Mouse (Mus musculus): ENCODE measurements around the gene Slc7a11. TPM values are rescaled to one million over a fixed set of nuclear protein-coding genes. Genes with fewer than 3 reads are reported as not detected.

Gene Slc7a11
- polyA plus RNA-seq, 1 experiment from 2014 or later: 2.4 TPM

- H3K4me2 ChIP-seq (replicated peaks; ENCODE audit: low read depth): peak overlapping the region; percentile 52
- WGBS: 13% methylated on average over 10 of the region's 10 CpGs
- DNase-seq (ENCODE audit: low spot score): peak; percentile 82
- no peaks in the 10 kb centered on the region for H3K9me3 ChIP-seq (ENCODE audit: control insufficient read depth, low read length)
- no peak for TF ChIP-seq EP300 (optimal IDR thresholded peaks at IDR 0.05)
- peak; percentile 94 for TF ChIP-seq CTCF (IDR thresholded peaks at IDR 0.05; ENCODE audit: low read depth)
- no peak overlapping the region for H3K27ac ChIP-seq (replicated peaks)
- H3K4me3 ChIP-seq (ENCODE audit: low read depth, low read length): peak overlapping the region; percentile 39
- H3K9ac ChIP-seq (ENCODE audit: low read length): no peak overlapping the region; the same call in 1 of the 2 replicates
- no peaks in the 10 kb centered on the region for H3K27me3 ChIP-seq (ENCODE audit: control insufficient read depth, insufficient read depth, low read length)
- H3K36me3 ChIP-seq (ENCODE audit: control insufficient read depth, insufficient read depth, low read length): no peaks in the 10 kb centered on the region
- ATAC-seq (ENCODE audit: low FRiP score, low TSS enrichment): peak; percentile 73; the same call in 1 of the 2 replicates
- no peaks in the 10 kb centered on the region for H3K4me1 ChIP-seq (replicated peaks; ENCODE audit: control insufficient read depth, insufficient read depth)
Measured at GRCm38 (mm10) chr3:50381160-50381860, 62.1 kb downstream of the Slc7a11 start.

GRCm38 (mm10) chr3:50379942-50380341, 63.5 kb downstream of the Slc7a11 start:
- ATAC-seq (ENCODE audit: low FRiP score, low TSS enrichment): no peak
- no peak for TF ChIP-seq CTCF (IDR thresholded peaks at IDR 0.05; ENCODE audit: low read depth)
- TF ChIP-seq EP300 (optimal IDR thresholded peaks at IDR 0.05): no peak
- H3K4me3 ChIP-seq (ENCODE audit: low read depth, low read length): no peak overlapping the region

GRCm38 (mm10) chr3:50375477-50375876, 67.9 kb downstream of the Slc7a11 start:
- Histone ChIP-seq H3K9ac (ENCODE audit: low read length) (no peak overlapping the region), H3K36me3 (ENCODE audit: control insufficient read depth, insufficient read depth, low read length) (no peaks in the 10 kb centered on the region), H3K9me3 (ENCODE audit: control insufficient read depth, low read length) (no peaks in the 10 kb centered on the region), H3K4me1 (replicated peaks; ENCODE audit: control insufficient read depth, insufficient read depth) (no peaks in the 10 kb centered on the region), H3K27me3 (ENCODE audit: control insufficient read depth, insufficient read depth, low read length) (no peaks in the 10 kb centered on the region), H3K4me2 (replicated peaks; ENCODE audit: low read depth) (no peak overlapping the region), H3K27ac (replicated peaks) (no peak overlapping the region), H3K4me3 (ENCODE audit: low read depth, low read length) (no peak overlapping the region)
- DNase-seq (ENCODE audit: low spot score) (no peak), ATAC-seq (ENCODE audit: low FRiP score, low TSS enrichment) (no peak)
- no peak for TF ChIP-seq EP300 (optimal IDR thresholded peaks at IDR 0.05)
- TF ChIP-seq CTCF (IDR thresholded peaks at IDR 0.05; ENCODE audit: low read depth): peak; percentile 27; the same call in 1 of the 2 replicates

More at GRCm38 (mm10) chr3:50379942-50380341, 63.5 kb downstream of the Slc7a11 start:
- no peak for DNase-seq (ENCODE audit: low spot score)
- Histone ChIP-seq H3K27me3 (ENCODE audit: control insufficient read depth, insufficient read depth, low read length) (no peaks in the 10 kb centered on the region), H3K36me3 (ENCODE audit: control insufficient read depth, insufficient read depth, low read length) (no peaks in the 10 kb centered on the region), H3K4me1 (replicated peaks; ENCODE audit: control insufficient read depth, insufficient read depth) (no peaks in the 10 kb centered on the region), H3K9ac (ENCODE audit: low read length) (no peak overlapping the region), H3K4me2 (replicated peaks; ENCODE audit: low read depth) (no peak overlapping the region), H3K9me3 (ENCODE audit: control insufficient read depth, low read length) (no peaks in the 10 kb centered on the region), H3K27ac (replicated peaks) (no peak overlapping the region)
- WGBS: 79% methylated on average over 8 of the region's 8 CpGs

- H3K9me3 ChIP-seq (ENCODE audit: control insufficient read depth, low read length): no peaks in the 10 kb centered on the region
- no peaks in the 10 kb centered on the region for H3K27me3 ChIP-seq (ENCODE audit: control insufficient read depth, insufficient read depth, low read length)
- H3K4me3 ChIP-seq (ENCODE audit: low read depth, low read length): no peak overlapping the region
- H3K27ac ChIP-seq (replicated peaks): no peak overlapping the region
- H3K4me1 ChIP-seq (replicated peaks; ENCODE audit: control insufficient read depth, insufficient read depth): no peaks in the 10 kb centered on the region
- no peak overlapping the region for H3K4me2 ChIP-seq (replicated peaks; ENCODE audit: low read depth)
- DNase-seq (ENCODE audit: low spot score): no peak
- 89% methylated on average over 6 of the region's 6 CpGs for WGBS
- H3K36me3 ChIP-seq (ENCODE audit: control insufficient read depth, insufficient read depth, low read length): no peaks in the 10 kb centered on the region
- H3K9ac ChIP-seq (ENCODE audit: low read length): no peak overlapping the region
- TF ChIP-seq EP300 (optimal IDR thresholded peaks at IDR 0.05): no peak
- no peak for TF ChIP-seq CTCF (IDR thresholded peaks at IDR 0.05; ENCODE audit: low read depth)
- ATAC-seq (ENCODE audit: low FRiP score, low TSS enrichment): no peak
Measured at GRCm38 (mm10) chr3:50369791-50370190, 73.6 kb downstream of the Slc7a11 start.

- Histone ChIP-seq H3K36me3 (ENCODE audit: control insufficient read depth, insufficient read depth, low read length) (no peaks in the 10 kb centered on the region), H3K9me3 (ENCODE audit: control insufficient read depth, low read length) (no peaks in the 10 kb centered on the region), H3K4me2 (replicated peaks; ENCODE audit: low read depth) (no peak overlapping the region), H3K4me1 (replicated peaks; ENCODE audit: control insufficient read depth, insufficient read depth) (no peaks in the 10 kb centered on the region), H3K9ac (ENCODE audit: low read length) (no peak overlapping the region), H3K4me3 (ENCODE audit: low read depth, low read length) (no peak overlapping the region), H3K27ac (replicated peaks) (no peak overlapping the region), H3K27me3 (ENCODE audit: control insufficient read depth, insufficient read depth, low read length) (no peaks in the 10 kb centered on the region)
- WGBS: 78% methylated on average over 3 of the region's 3 CpGs
- DNase-seq (ENCODE audit: low spot score) (no peak), ATAC-seq (ENCODE audit: low FRiP score, low TSS enrichment) (no peak)
- TF ChIP-seq CTCF (IDR thresholded peaks at IDR 0.05; ENCODE audit: low read depth) (no peak), EP300 (optimal IDR thresholded peaks at IDR 0.05) (no peak)
Measured at GRCm38 (mm10) chr3:50367175-50367574, 76.2 kb downstream of the Slc7a11 start.

- Histone ChIP-seq H3K27ac (replicated peaks) (no peak overlapping the region), H3K4me2 (replicated peaks; ENCODE audit: low read depth) (no peak overlapping the region), H3K4me1 (replicated peaks; ENCODE audit: control insufficient read depth, insufficient read depth) (no peaks in the 10 kb centered on the region), H3K9me3 (ENCODE audit: control insufficient read depth, low read length) (no peaks in the 10 kb centered on the region), H3K4me3 (ENCODE audit: low read depth, low read length) (no peak overlapping the region), H3K27me3 (ENCODE audit: control insufficient read depth, insufficient read depth, low read length) (no peaks in the 10 kb centered on the region), H3K36me3 (ENCODE audit: control insufficient read depth, insufficient read depth, low read length) (no peaks in the 10 kb centered on the region), H3K9ac (ENCODE audit: low read length) (no peak overlapping the region)
- no peak for TF ChIP-seq CTCF (IDR thresholded peaks at IDR 0.05; ENCODE audit: low read depth)
- no peak for TF ChIP-seq EP300 (optimal IDR thresholded peaks at IDR 0.05)
- WGBS: 72% methylated on average over 3 of the region's 3 CpGs
- DNase-seq (ENCODE audit: low spot score) (no peak), ATAC-seq (ENCODE audit: low FRiP score, low TSS enrichment) (no peak)
Measured at GRCm38 (mm10) chr3:50363659-50364058, 79.8 kb downstream of the Slc7a11 start.
